Mouse (Mus musculus): Measurements from ENCODE around the gene Gm49395. TPM values are rescaled to one million over a fixed set of nuclear protein-coding genes. Genes with fewer than 3 reads are reported as not detected.

Gene Gm49395
- polyA plus RNA-seq (2015; fragmentation: Nextera tagmentation; extraction: Ambion mirVana), result 32.9 and 36.7 TPM in 2 replicates

DNA sequence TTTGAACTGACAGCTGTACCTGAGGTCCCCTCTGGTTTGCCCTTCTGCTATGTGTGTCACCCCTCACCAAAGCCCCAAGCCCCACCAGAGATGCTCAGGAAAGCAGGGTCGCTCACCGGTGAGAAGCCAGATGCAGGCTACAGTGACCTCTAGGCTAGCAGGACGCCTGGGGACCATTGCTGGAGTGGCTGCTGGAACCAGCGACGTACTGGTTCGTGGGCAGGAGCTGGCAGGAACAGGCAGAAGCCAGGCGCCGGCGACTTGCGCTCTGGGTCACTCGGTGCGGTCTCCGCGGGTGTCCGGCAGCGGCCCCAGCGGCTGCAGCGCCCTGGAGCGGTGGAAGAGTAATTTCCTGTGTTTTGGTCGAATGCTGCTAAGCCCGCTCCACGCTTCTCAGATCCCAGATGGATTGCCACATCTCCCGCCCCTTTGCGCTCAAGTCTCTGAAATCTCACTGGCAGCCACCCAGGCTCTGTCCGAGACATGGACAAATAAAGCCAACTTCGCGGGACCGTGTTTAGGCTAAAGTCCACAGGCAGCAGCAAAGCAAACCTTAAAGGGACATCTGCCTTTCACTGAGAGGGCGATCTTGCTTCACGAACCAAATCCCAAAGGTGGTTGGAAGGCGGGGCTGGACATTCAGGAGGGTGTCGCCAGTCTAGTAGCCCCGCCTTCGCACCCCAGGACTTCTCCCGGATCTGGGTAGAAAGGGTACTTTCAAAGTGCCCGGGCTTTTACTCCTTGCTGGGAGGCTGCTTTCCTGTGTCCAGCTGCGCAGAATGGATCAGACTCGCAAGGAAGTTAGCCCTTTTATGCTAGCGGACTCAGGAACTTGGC is at the start of gene Gm49395, which contains the start of gene Itga1:
Gene Gm49395, minus strand, starts transcription at position 567 of the 837 bp plus-strand sequence.
Gene Itga1, minus strand, starts transcription at position 610 of the 837 bp plus-strand sequence.

DNA sequence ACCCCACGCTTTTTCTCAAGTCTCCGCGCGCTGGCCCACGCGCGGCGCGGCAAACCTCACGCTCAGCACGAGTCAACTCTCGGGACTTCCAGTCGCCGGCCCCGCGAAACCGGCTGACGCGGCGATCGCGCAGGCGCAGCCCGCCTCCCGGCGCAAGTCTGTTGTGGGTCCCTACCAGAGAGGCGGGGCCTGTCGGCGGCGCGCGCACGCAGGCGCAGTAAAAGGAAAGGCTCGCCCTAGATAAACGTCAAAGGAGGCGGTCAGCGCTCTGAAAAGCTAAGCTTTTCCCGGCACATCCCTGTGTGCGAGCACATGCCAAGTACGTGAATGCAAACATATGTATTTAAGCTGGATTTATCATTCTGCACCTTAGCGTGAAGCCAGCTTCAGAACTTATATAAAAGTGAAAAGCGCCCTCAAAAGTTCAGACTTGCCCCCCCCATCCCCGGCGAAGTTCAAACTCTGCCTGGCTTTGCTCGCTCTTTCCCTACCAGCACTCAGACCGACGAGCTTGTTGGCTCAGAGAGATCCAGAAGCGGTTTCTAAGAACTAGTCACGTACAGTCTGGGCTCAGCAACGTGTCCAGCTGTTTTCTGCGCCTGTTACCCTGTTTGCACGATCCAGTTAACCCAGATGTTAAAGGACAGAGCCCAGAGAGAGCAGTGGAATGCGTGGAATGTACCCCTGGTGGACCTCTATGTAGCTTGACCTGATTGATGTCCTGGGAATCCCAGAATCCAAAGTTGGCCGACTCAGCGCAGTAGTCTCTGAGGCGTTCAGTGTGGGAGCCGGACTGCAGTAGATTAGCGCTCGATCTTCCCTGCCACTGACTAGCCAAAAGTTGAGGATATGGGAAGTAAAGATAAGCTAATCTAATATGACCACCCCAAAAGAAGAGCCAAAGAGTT is 11.4 kb downstream of the Gm49395 start, which contains the start of gene Pelo:
Gene Pelo, minus strand, starts transcription at position 118 of the 908 bp plus-strand sequence.

Other genes starting within 250 kb of the Gm49395 start
- gene Itga2, start 169.8 kb downstream of the Gm49395 start, polyA plus RNA-seq (2015; fragmentation: Nextera tagmentation; extraction: Ambion mirVana), result 4.3 and 5.4 TPM in 2 replicates
- gene Pelo, start 11.7 kb downstream of the Gm49395 start, polyA plus RNA-seq (2015; fragmentation: Nextera tagmentation; extraction: Ambion mirVana), result 6.3 and 6.8 TPM in 2 replicates
- 123 and 150 TPM in 2 replicates for gene Itga1, start within 50 bp of the Gm49395 start, polyA plus RNA-seq (2015; fragmentation: Nextera tagmentation; extraction: Ambion mirVana)